Mouse (Mus musculus): ENCODE measurements around the gene Zscan10.

GRCm38 (mm10) chr17:23551416-23551815, 49.2 kb upstream of the Zscan10 start:
- TF ChIP-seq CTCF (IDR thresholded peaks at IDR 0.05; ENCODE audit: extremely low read depth, insufficient read depth, insufficient read length, insufficient replicate concordance) (no peak), POLR2A (IDR thresholded peaks at IDR 0.05; ENCODE audit: low read depth, low read length) (no peak)
